In the genomic region with DNA sequence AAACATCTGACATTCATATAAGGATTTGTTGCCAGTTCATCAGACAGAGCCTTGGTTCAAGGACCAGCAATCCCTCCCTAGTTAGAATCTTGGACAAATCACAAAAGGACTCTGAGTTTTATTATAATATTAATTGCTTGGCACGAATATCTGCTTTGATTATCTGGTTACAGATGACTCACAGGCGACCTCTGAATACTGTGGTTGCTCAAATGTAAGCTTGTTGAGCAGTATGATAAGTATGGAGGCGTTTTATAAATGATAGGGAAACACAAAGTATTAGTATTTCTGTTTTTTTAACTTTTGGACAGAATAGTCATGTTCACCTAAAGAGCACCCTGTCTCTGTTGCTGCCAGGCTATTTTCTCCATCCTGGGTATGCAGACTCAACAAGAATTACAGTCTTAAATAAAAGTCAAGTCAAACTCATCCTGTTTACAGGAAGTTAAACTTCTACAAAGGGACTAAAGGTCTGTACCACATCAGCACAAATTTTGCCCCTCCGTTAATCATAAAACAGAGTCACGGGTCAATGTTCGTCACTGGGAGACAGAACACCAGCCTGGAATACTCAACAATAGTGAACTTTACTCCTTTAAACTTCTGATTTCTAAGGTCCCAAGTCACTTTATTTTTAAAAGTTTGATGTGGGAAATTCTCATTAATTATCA, we compare ENCODE assay signal across 21 mouse cellular contexts. TPM values are rescaled to one million over a fixed set of nuclear protein-coding genes. Genes with fewer than 3 reads are reported as not detected.
A peak's percentile ranks its signal among the peaks of the same experiment; 100 is the strongest.
DNase-seq lines count a peak whose midpoint lies in the region; ATAC-seq and TF ChIP-seq lines count a peak whose summit lies in the region.
"Had no signal": no experiment of that assay in that cellular context is flagged by ENCODE, and none has a peak within 500 bp of the region (broad histone marks: within the 10 kb centered on the region; RNA-seq: fewer than 3 reads in every experiment).

No protein-coding gene starts in this region.

- DNase-seq in kidney, adult 8-10 months = peak; percentile 78 to 88
- DNase-seq in kidney, adult 9 months = peak; percentile 94
- no peak for DNase-seq in liver, embryonic 11.5 days (ENCODE audit: low spot score)
- peak; percentile 80 for DNase-seq in yolk sac, embryonic 10.5 days (ENCODE audit: low spot score)
- no peak for DNase-seq in thymus, adult 2 months
- DNase-seq in midbrain, postnatal 0 days (ENCODE audit: low spot score) = no peak
- DNase-seq: cerebellum, adult 11-12 months; heart, postnatal 36 days; midbrain, embryonic 14.5 days had no signal

- H3K27me3 ChIP-seq in kidney, embryonic 14.5 days (ENCODE audit: control insufficient read depth, insufficient read depth, low read length) = no peaks in the 10 kb centered on the region
- H3K27me3 ChIP-seq in liver, embryonic 11.5 days (replicated peaks; ENCODE audit: control insufficient read depth, insufficient read depth, low read length) = no peaks in the 10 kb centered on the region
- H3K27me3 ChIP-seq in thymus, adult 2 months (ENCODE audit: control insufficient read depth, insufficient read depth, low read length) = no peaks in the 10 kb centered on the region
- H3K27me3 ChIP-seq in midbrain, postnatal 0 days (ENCODE audit: insufficient read depth, low read length) = no peaks in the 10 kb centered on the region
- H3K27me3 ChIP-seq: embryonic facial prominence, embryonic 12.5 days; heart, embryonic 13.5 days; hindbrain, embryonic 15.5 days; lung, embryonic 15.5 days; stomach, embryonic 15.5 days had no signal

- H3K4me3 ChIP-seq in kidney, embryonic 14.5 days (ENCODE audit: low read length) = no peak overlapping the region
- H3K4me3 ChIP-seq in liver, embryonic 11.5 days (ENCODE audit: low read depth, low read length) = no peak overlapping the region
- H3K4me3 ChIP-seq in thymus, adult 2 months (ENCODE audit: control insufficient read depth, insufficient read depth, low read length) = no peak overlapping the region
- no peak overlapping the region for H3K4me3 ChIP-seq in midbrain, postnatal 0 days (ENCODE audit: low read depth, low read length)
- H3K4me3 ChIP-seq: embryonic facial prominence, embryonic 12.5 days; heart, embryonic 13.5 days; hindbrain, embryonic 15.5 days; layer of hippocampus, adult 2 months; lung, embryonic 15.5 days; stomach, embryonic 15.5 days had no signal

- no peak for TF ChIP-seq POLR2A in thymus, adult 2 months (IDR thresholded peaks at IDR 0.05; ENCODE audit: control insufficient read depth, extremely low read depth, insufficient read depth, low read length, poor library complexity)

- no peaks in the 10 kb centered on the region for H3K4me1 ChIP-seq in kidney, embryonic 14.5 days (ENCODE audit: control insufficient read depth, insufficient read depth, low read length)
- H3K4me1 ChIP-seq in liver, embryonic 11.5 days (replicated peaks; ENCODE audit: control insufficient read depth, insufficient read depth, low read length) = 0 out of 2 replicates have a peak, but pooled peaks cover 3% of the 10 kb centered on the region
- no peaks in the 10 kb centered on the region for H3K4me1 ChIP-seq in thymus, adult 2 months (replicated peaks; ENCODE audit: control insufficient read depth, insufficient read depth, low read length)
- no peaks in the 10 kb centered on the region for H3K4me1 ChIP-seq in midbrain, postnatal 0 days (ENCODE audit: insufficient read depth, low read length)
- H3K4me1 ChIP-seq: embryonic facial prominence, embryonic 12.5 days; heart, embryonic 13.5 days; hindbrain, embryonic 15.5 days; lung, embryonic 15.5 days; stomach, embryonic 15.5 days had no signal

- H3K9ac ChIP-seq in kidney, embryonic 14.5 days (ENCODE audit: low read depth, low read length) = no peak overlapping the region
- H3K9ac ChIP-seq in liver, embryonic 11.5 days (ENCODE audit: low read depth, low read length) = no peak overlapping the region
- no peak overlapping the region for H3K9ac ChIP-seq in midbrain, postnatal 0 days (replicated peaks; ENCODE audit: low read length, poor library complexity, severe bottlenecking)
- H3K9ac ChIP-seq: embryonic facial prominence, embryonic 12.5 days; heart, embryonic 13.5 days; hindbrain, embryonic 15.5 days; lung, embryonic 15.5 days; stomach, embryonic 15.5 days had no signal

- WGBS in kidney, embryonic 14.5 days = 62% methylated on average over 6 of the region's 6 CpGs
- WGBS in liver, embryonic 11.5 days = 53% methylated on average over 6 of the region's 6 CpGs
- WGBS in thymus, adult 2 months = 85% methylated on average over 6 of the region's 6 CpGs
- WGBS in midbrain, postnatal 0 days = 80% methylated on average over 6 of the region's 6 CpGs

- H3K36me3 ChIP-seq in kidney, embryonic 14.5 days (ENCODE audit: control insufficient read depth, insufficient read depth, low read length) = no peaks in the 10 kb centered on the region
- no peaks in the 10 kb centered on the region for H3K36me3 ChIP-seq in liver, embryonic 11.5 days (ENCODE audit: control insufficient read depth, insufficient read depth, low read length)
- H3K36me3 ChIP-seq in thymus, adult 2 months (ENCODE audit: control insufficient read depth, insufficient read depth, low read length) = no peaks in the 10 kb centered on the region
- no peaks in the 10 kb centered on the region for H3K36me3 ChIP-seq in midbrain, postnatal 0 days (ENCODE audit: insufficient read depth, low read length)
- H3K36me3 ChIP-seq: embryonic facial prominence, embryonic 12.5 days; heart, embryonic 13.5 days; hindbrain, embryonic 15.5 days; lung, embryonic 15.5 days; stomach, embryonic 15.5 days had no signal

- no peak overlapping the region for H3K4me2 ChIP-seq in kidney, embryonic 14.5 days (replicated peaks; ENCODE audit: low read depth, low read length)
- H3K4me2 ChIP-seq in liver, embryonic 11.5 days = no peak overlapping the region
- no peak overlapping the region for H3K4me2 ChIP-seq in midbrain, postnatal 0 days (ENCODE audit: low read depth, low read length, poor library complexity, severe bottlenecking)
- H3K4me2 ChIP-seq: embryonic facial prominence, embryonic 12.5 days; heart, embryonic 13.5 days; hindbrain, embryonic 15.5 days; lung, embryonic 15.5 days; stomach, embryonic 15.5 days had no signal

- no peaks in the 10 kb centered on the region for H3K9me3 ChIP-seq in kidney, embryonic 14.5 days (ENCODE audit: control insufficient read depth, low read length)
- no peaks in the 10 kb centered on the region for H3K9me3 ChIP-seq in liver, embryonic 11.5 days (ENCODE audit: control insufficient read depth, low read length)
- no peaks in the 10 kb centered on the region for H3K9me3 ChIP-seq in midbrain, postnatal 0 days (ENCODE audit: low read length)
- H3K9me3 ChIP-seq: embryonic facial prominence, embryonic 12.5 days; heart, embryonic 13.5 days; hindbrain, embryonic 15.5 days; lung, embryonic 15.5 days; stomach, embryonic 15.5 days had no signal

- no peak overlapping the region for H3K27ac ChIP-seq in kidney, embryonic 14.5 days (ENCODE audit: low read depth, low read length)
- H3K27ac ChIP-seq in liver, embryonic 11.5 days (ENCODE audit: low read depth, low read length) = peak overlapping the region; percentile 8; the same call in 1 of the 2 replicates
- H3K27ac ChIP-seq in thymus, adult 2 months (ENCODE audit: control insufficient read depth, insufficient read depth, low read length) = no peak overlapping the region
- no peak overlapping the region for H3K27ac ChIP-seq in midbrain, postnatal 0 days (ENCODE audit: low read depth, low read length)
- H3K27ac ChIP-seq: embryonic facial prominence, embryonic 12.5 days; heart, embryonic 13.5 days; hindbrain, embryonic 15.5 days; layer of hippocampus, adult 2 months; lung, embryonic 15.5 days; macrophage; stomach, embryonic 15.5 days had no signal

- TF ChIP-seq CTCF in thymus, adult 2 months (IDR thresholded peaks at IDR 0.05; ENCODE audit: borderline replicate concordance, control insufficient read depth, extremely low read depth, insufficient read depth, low read length, poor library complexity) = no peak
- TF ChIP-seq CTCF in midbrain, postnatal 0 days (IDR thresholded peaks at IDR 0.05) = no peak

- no peak for ATAC-seq in kidney, embryonic 14.5 days (ENCODE audit: low FRiP score, low TSS enrichment)
- ATAC-seq in liver, embryonic 11.5 days (replicated peaks; ENCODE audit: low FRiP score) = peak; percentile 70; the same call in 1 of the 2 replicates
- ATAC-seq in megakaryocyte progenitor cell, adult 5-6 weeks (replicated peaks; ENCODE audit: poor library complexity) = no peak
- no peak for ATAC-seq in midbrain, postnatal 0 days (ENCODE audit: low FRiP score)
- ATAC-seq: forebrain, embryonic 16.5 days had no signal

RNA-seq across cellular contexts. Expression of gene Aldob, which starts 2.3 kb away (rescaled TPM):
- polyA plus RNA-seq in kidney, embryonic 14.5 days (2014; fragmentation: Nextera tagmentation; extraction: Ambion mirVana) = 43.9 and 77.0 TPM in 2 replicates
- polyA plus RNA-seq in liver, embryonic 11.5 days (2014; fragmentation: Nextera tagmentation; extraction: Ambion mirVana) = 22.8 and 23.8 TPM in 2 replicates
- not detected in 2 replicates for total RNA-seq in megakaryocyte progenitor cell, adult 5-6 weeks (2015)
- not detected in 2 replicates for total RNA-seq in megakaryocyte progenitor cell, adult 5-6 weeks (2017)
- 3.7 and 4.2 TPM in 2 replicates for polyA plus RNA-seq in thymus, adult 2 months (2012; rRNA removed)
- 0.88 and 0.94 TPM in 2 replicates for total RNA-seq in midbrain, postnatal 0 days (2014; rRNA removed)
- polyA plus RNA-seq in midbrain, postnatal 0 days (2015; fragmentation: Nextera tagmentation; extraction: Ambion mirVana) = 0.56 and 0.73 TPM in 2 replicates
- total RNA-seq: common myeloid progenitor, adult 5-6 weeks had no signal
- polyA plus RNA-seq: embryonic facial prominence, embryonic 12.5 days; macrophage; midbrain, embryonic 14.5 days had no signal

RNA-seq across cellular contexts. Expression of gene Zfp189, which starts 26.0 kb away (rescaled TPM):
- polyA plus RNA-seq in kidney, embryonic 14.5 days (2014; fragmentation: Nextera tagmentation; extraction: Ambion mirVana) = 5.9 and 10.4 TPM in 2 replicates
- polyA plus RNA-seq in liver, embryonic 11.5 days (2014; fragmentation: Nextera tagmentation; extraction: Ambion mirVana) = 7.4 and 9.2 TPM in 2 replicates
- total RNA-seq in megakaryocyte progenitor cell, adult 5-6 weeks (2015) = 8.7 and 9.7 TPM in 2 replicates
- 4.0 and 7.6 TPM in 2 replicates for total RNA-seq in megakaryocyte progenitor cell, adult 5-6 weeks (2017)
- 1.7 and 1.9 TPM in 2 replicates for polyA plus RNA-seq in thymus, adult 2 months (2012; rRNA removed)
- total RNA-seq in midbrain, postnatal 0 days (2014; rRNA removed) = 6.3 and 10.4 TPM in 2 replicates
- 4.2 and 6.0 TPM in 2 replicates for polyA plus RNA-seq in midbrain, postnatal 0 days (2015; fragmentation: Nextera tagmentation; extraction: Ambion mirVana)

RNA-seq across cellular contexts. Expression of gene Mrpl50, which starts 26.1 kb away (rescaled TPM):
- 86.6 and 90.7 TPM in 2 replicates for polyA plus RNA-seq in kidney, embryonic 14.5 days (2014; fragmentation: Nextera tagmentation; extraction: Ambion mirVana)
- polyA plus RNA-seq in liver, embryonic 11.5 days (2014; fragmentation: Nextera tagmentation; extraction: Ambion mirVana) = 89.4 and 106 TPM in 2 replicates
- 45.5 and 50.4 TPM in 2 replicates for total RNA-seq in megakaryocyte progenitor cell, adult 5-6 weeks (2015)
- 35.6 and 44.8 TPM in 2 replicates for total RNA-seq in megakaryocyte progenitor cell, adult 5-6 weeks (2017)
- polyA plus RNA-seq in thymus, adult 2 months (2012; rRNA removed) = 3.7 and 4.2 TPM in 2 replicates
- 36.6 and 44.3 TPM in 2 replicates for total RNA-seq in midbrain, postnatal 0 days (2014; rRNA removed)
- polyA plus RNA-seq in midbrain, postnatal 0 days (2015; fragmentation: Nextera tagmentation; extraction: Ambion mirVana) = 75.7 and 76.7 TPM in 2 replicates

RNA-seq across cellular contexts. Expression of gene Baat, which starts 40.7 kb away (rescaled TPM):
- 0.16 TPM in 1 of 2 replicates, not detected in the other for polyA plus RNA-seq in kidney, embryonic 14.5 days (2014; fragmentation: Nextera tagmentation; extraction: Ambion mirVana)
- polyA plus RNA-seq in liver, embryonic 11.5 days (2014; fragmentation: Nextera tagmentation; extraction: Ambion mirVana) = 0.25 TPM in 1 of 2 replicates, not detected in the other
- total RNA-seq in megakaryocyte progenitor cell, adult 5-6 weeks (2015) = not detected in 2 replicates
- total RNA-seq in megakaryocyte progenitor cell, adult 5-6 weeks (2017) = not detected in 2 replicates
- 0.14 TPM in 1 of 2 replicates, not detected in the other for polyA plus RNA-seq in thymus, adult 2 months (2012; rRNA removed)
- not detected in 2 replicates for total RNA-seq in midbrain, postnatal 0 days (2014; rRNA removed)
- not detected in 2 replicates for polyA plus RNA-seq in midbrain, postnatal 0 days (2015; fragmentation: Nextera tagmentation; extraction: Ambion mirVana)
- total RNA-seq: common myeloid progenitor, adult 5-6 weeks had no signal
- polyA plus RNA-seq: gonadal fat pad, adult 2 months; hindbrain, embryonic 15.5 days; lung, embryonic 15.5 days; macrophage had no signal

RNA-seq across cellular contexts. Expression of gene Tmem246, which starts 50.7 kb away (rescaled TPM):
- 11.2 and 16.3 TPM in 2 replicates for polyA plus RNA-seq in kidney, embryonic 14.5 days (2014; fragmentation: Nextera tagmentation; extraction: Ambion mirVana)
- 17.4 and 17.8 TPM in 2 replicates for polyA plus RNA-seq in liver, embryonic 11.5 days (2014; fragmentation: Nextera tagmentation; extraction: Ambion mirVana)
- 0.35 and 0.61 TPM in 2 replicates for total RNA-seq in megakaryocyte progenitor cell, adult 5-6 weeks (2015)
- total RNA-seq in megakaryocyte progenitor cell, adult 5-6 weeks (2017) = 0.08 and 0.20 TPM in 2 replicates
- polyA plus RNA-seq in thymus, adult 2 months (2012; rRNA removed) = 8.4 and 12.1 TPM in 2 replicates
- total RNA-seq in midbrain, postnatal 0 days (2014; rRNA removed) = 182 and 193 TPM in 2 replicates
- 164 and 180 TPM in 2 replicates for polyA plus RNA-seq in midbrain, postnatal 0 days (2015; fragmentation: Nextera tagmentation; extraction: Ambion mirVana)
- polyA plus RNA-seq: macrophage had no signal

Comparison
In these comparisons a context has a peak if more than half of its experiments do, and no peak if none do; other contexts are left out.
1. DNase-seq: peak in kidney, adult 8-10 months (2 of 2), kidney, adult 9 months (single experiment) and yolk sac, embryonic 10.5 days (single experiment); none in liver, embryonic 11.5 days (single experiment), thymus, adult 2 months (single experiment) and midbrain, postnatal 0 days (single experiment).
2. RNA of gene Mrpl50, which starts 26.1 kb away (polyA plus RNA-seq): 86.6 to 90.7 TPM in kidney, embryonic 14.5 days, 89.4 to 106 TPM in liver, embryonic 11.5 days and 75.7 to 76.7 TPM in midbrain, postnatal 0 days; 3.7 to 4.2 TPM in thymus, adult 2 months; every median in the first group is over 10 times any median in the second.